Mouse (Mus musculus) heart, embryonic 16.5 days (tissue): ENCODE measurements at regions not wholly inside any gene's neighbourhood (a gene's known extent, or its start where the extent isn't known, plus 50 kb on each side); places are given as distances from the start of the nearest gene placed in this dataset.
A peak's percentile ranks its signal among the peaks of the same experiment; 100 is the strongest.

Source experiments
- ATAC-seq: fragments of 200-750 bp; cut with Nextera tagmentation; replicated peaks from 2 replicates; pipeline ENCODE4 v1.8.0; 2017; ENCODE audit warnings: moderate number of reproducible peaks; ENCODE audit not compliant: insufficient read depth, low FRiP score; ENCODE audit errors: extremely low read depth
- H3K27ac ChIP-seq: fragments of 300-500 bp; sonication (generic); 2 replicates; pipeline ENCODE4 v1.5.1; 2014; ENCODE audit warnings: mild to moderate bottlenecking, low read length, control low read depth, moderate library complexity
- H3K27me3 ChIP-seq: fragments of 300-500 bp; sonication (generic); 2 replicates; pipeline ENCODE4 v1.6.1; 2014; ENCODE audit warnings: low read length, mixed read lengths; ENCODE audit not compliant: control insufficient read depth, insufficient read depth
- H3K36me3 ChIP-seq: fragments of 300-500 bp; sonication (generic); 2 replicates; pipeline ENCODE4 v1.6.1; 2014; ENCODE audit not compliant: control insufficient read depth, insufficient read depth
- H3K4me1 ChIP-seq: fragments of 300-500 bp; sonication (generic); 2 replicates; pipeline ENCODE4 v1.6.1; 2014; ENCODE audit warnings: low read length, mixed read lengths; ENCODE audit not compliant: control insufficient read depth, insufficient read depth
- H3K4me2 ChIP-seq: fragments of 300-500 bp; sonication (generic); 2 replicates; pipeline ENCODE4 v1.6.1; 2014; ENCODE audit warnings: low read depth, mild to moderate bottlenecking, control low read depth, low read length
- H3K4me3 ChIP-seq: fragments of 300-500 bp; sonication (generic); 2 replicates; pipeline ENCODE4 v1.5.1; 2014; ENCODE audit warnings: mild to moderate bottlenecking, control low read depth, low read length
- H3K9ac ChIP-seq: fragments of 300-500 bp; sonication (generic); 2 replicates; pipeline ENCODE4 v1.6.1; 2014; ENCODE audit warnings: low read length, control low read depth
- H3K9me3 ChIP-seq: fragments of 300-500 bp; sonication (generic); replicated peaks from 2 replicates; pipeline ENCODE4 v1.6.1; 2016; ENCODE audit warnings: low read length; ENCODE audit not compliant: control insufficient read depth
- WGBS: fragments of 180-500 bp; shearing (Covaris S2); extraction: QIAGEN DNeasy Blood & Tissue Kit; methylation state at CpG from one replicate; pipeline ENCODE4 v1.1.7; 2014; 5-methylcytosine and 5-hydroxymethylcytosine counted together

- WGBS = 85% methylated on average over 7 of the region's 7 CpGs
- H3K4me1 ChIP-seq = peaks cover 6% of the 10 kb centered on the region
- no peak overlapping the region for H3K27ac ChIP-seq
- no peaks in the 10 kb centered on the region for H3K36me3 ChIP-seq
- H3K9ac ChIP-seq = no peak overlapping the region
- no peaks in the 10 kb centered on the region for H3K9me3 ChIP-seq
- H3K4me2 ChIP-seq = peak overlapping the region; percentile 68; the same call in 1 of the 2 replicates
- no peaks in the 10 kb centered on the region for H3K27me3 ChIP-seq
- no peak overlapping the region for H3K4me3 ChIP-seq
- ATAC-seq = no peak
Observed at GRCm38 (mm10) chr3:148335654-148336053, 654.7 kb downstream of the Adgrl2 start.

- H3K4me1 ChIP-seq = no peaks in the 10 kb centered on the region
- no peak overlapping the region for H3K4me2 ChIP-seq
- no peak overlapping the region for H3K9ac ChIP-seq
- no peaks in the 10 kb centered on the region for H3K27me3 ChIP-seq
- H3K27ac ChIP-seq = no peak overlapping the region
- no peaks in the 10 kb centered on the region for H3K9me3 ChIP-seq
- 78% methylated on average over 2 of the region's 2 CpGs for WGBS
- no peak overlapping the region for H3K4me3 ChIP-seq
- ATAC-seq = no peak
- no peaks in the 10 kb centered on the region for H3K36me3 ChIP-seq
Observed at GRCm38 (mm10) chr3:148324911-148325621, 665.3 kb downstream of the Adgrl2 start.

- ATAC-seq = no peak
- no peaks in the 10 kb centered on the region for H3K36me3 ChIP-seq
- 83% methylated on average over 3 of the region's 3 CpGs for WGBS
Observed at GRCm38 (mm10) chr3:148321894-148322293, 668.5 kb downstream of the Adgrl2 start.

GRCm38 (mm10) chr3:148316198-148316597 is 674.2 kb downstream of the Adgrl2 start:
- H3K27ac ChIP-seq = no peak overlapping the region
- H3K27me3 ChIP-seq = no peaks in the 10 kb centered on the region
- no peaks in the 10 kb centered on the region for H3K4me1 ChIP-seq
- H3K36me3 ChIP-seq = no peaks in the 10 kb centered on the region
- H3K9ac ChIP-seq = no peak overlapping the region
- no peaks in the 10 kb centered on the region for H3K9me3 ChIP-seq
- H3K4me3 ChIP-seq = no peak overlapping the region
- H3K4me2 ChIP-seq = no peak overlapping the region
- 83% methylated on average over 3 of the region's 3 CpGs for WGBS
- ATAC-seq = no peak

More at GRCm38 (mm10) chr3:148321894-148322293, 668.5 kb downstream of the Adgrl2 start:
- no peak overlapping the region for H3K9ac ChIP-seq
- no peak overlapping the region for H3K4me2 ChIP-seq
- no peaks in the 10 kb centered on the region for H3K9me3 ChIP-seq
- H3K4me3 ChIP-seq = no peak overlapping the region
- no peaks in the 10 kb centered on the region for H3K27me3 ChIP-seq
- no peaks in the 10 kb centered on the region for H3K4me1 ChIP-seq
- no peak overlapping the region for H3K27ac ChIP-seq

- Histone ChIP-seq H3K4me3 (no peak overlapping the region), H3K27me3 (no peaks in the 10 kb centered on the region), H3K9ac (no peak overlapping the region), H3K4me2 (no peak overlapping the region), H3K36me3 (no peaks in the 10 kb centered on the region), H3K27ac (no peak overlapping the region), H3K9me3 (no peaks in the 10 kb centered on the region), H3K4me1 (no peaks in the 10 kb centered on the region)
- WGBS = 84% methylated on average over 1 of the region's 1 CpGs
- no peak for ATAC-seq
Observed at GRCm38 (mm10) chr3:148315286-148315685, 675.1 kb downstream of the Adgrl2 start.

- WGBS = 86% methylated on average over 5 of the region's 5 CpGs
- Histone ChIP-seq H3K9ac (no peak overlapping the region), H3K4me1 (no peaks in the 10 kb centered on the region), H3K4me2 (no peak overlapping the region), H3K27me3 (no peaks in the 10 kb centered on the region), H3K36me3 (no peaks in the 10 kb centered on the region), H3K27ac (no peak overlapping the region), H3K4me3 (no peak overlapping the region), H3K9me3 (no peaks in the 10 kb centered on the region)
- no peak for ATAC-seq
Observed at GRCm38 (mm10) chr3:148295515-148295914, 694.8 kb downstream of the Adgrl2 start.

GRCm38 (mm10) chr3:148278978-148279377 is 711.4 kb downstream of the Adgrl2 start:
- H3K9me3 ChIP-seq = no peaks in the 10 kb centered on the region
- H3K27ac ChIP-seq = no peak overlapping the region
- no peak overlapping the region for H3K4me3 ChIP-seq
- H3K36me3 ChIP-seq = no peaks in the 10 kb centered on the region
- no peak overlapping the region for H3K4me2 ChIP-seq
- no peak overlapping the region for H3K9ac ChIP-seq
- 42% methylated on average over 3 of the region's 3 CpGs for WGBS
- ATAC-seq = no peak
- no peaks in the 10 kb centered on the region for H3K4me1 ChIP-seq
- H3K27me3 ChIP-seq = no peaks in the 10 kb centered on the region

GRCm38 (mm10) chr3:148272159-148272848 is 718.1 kb downstream of the Adgrl2 start:
- no peak overlapping the region for H3K4me3 ChIP-seq
- no peak overlapping the region for H3K9ac ChIP-seq
- H3K9me3 ChIP-seq = no peaks in the 10 kb centered on the region
- no peak for ATAC-seq
- H3K4me2 ChIP-seq = no peak overlapping the region
- no peaks in the 10 kb centered on the region for H3K36me3 ChIP-seq
- 68% methylated on average over 4 of the region's 4 CpGs for WGBS
- no peaks in the 10 kb centered on the region for H3K4me1 ChIP-seq
- H3K27ac ChIP-seq = no peak overlapping the region
- H3K27me3 ChIP-seq = no peaks in the 10 kb centered on the region

- no peak for ATAC-seq
- Histone ChIP-seq H3K4me1 (no peaks in the 10 kb centered on the region), H3K9me3 (no peaks in the 10 kb centered on the region), H3K36me3 (no peaks in the 10 kb centered on the region), H3K27me3 (no peaks in the 10 kb centered on the region), H3K4me3 (no peak overlapping the region), H3K4me2 (no peak overlapping the region), H3K9ac (no peak overlapping the region), H3K27ac (no peak overlapping the region)
- 83% methylated on average over 4 of the region's 4 CpGs for WGBS
Observed at GRCm38 (mm10) chr3:148268812-148269211, 721.5 kb downstream of the Adgrl2 start.
